ENCODE assay signal across 8 mouse cellular contexts in the genomic region with DNA sequence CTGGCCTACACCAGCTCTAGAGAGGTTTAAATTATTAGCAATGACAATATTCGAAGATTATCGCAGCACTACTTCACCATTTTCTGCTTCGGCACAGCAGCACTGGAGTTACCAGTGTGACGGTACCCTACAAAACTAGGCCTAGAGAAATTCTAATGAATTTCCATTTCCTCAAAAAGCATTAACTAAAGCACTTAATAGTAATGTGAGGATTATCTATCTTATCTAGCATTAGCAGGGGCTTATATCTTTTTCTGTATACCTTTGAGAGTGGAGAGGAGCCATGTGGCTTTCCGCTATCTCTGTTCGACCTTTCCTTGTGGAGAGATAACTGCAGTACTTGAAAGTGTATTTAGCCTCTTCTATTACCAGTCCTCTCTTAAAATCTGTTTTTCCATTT. TPM values are rescaled to one million over a fixed set of nuclear protein-coding genes. Genes with fewer than 3 reads are reported as not detected.
DNase-seq lines count a peak whose midpoint lies in the region; ATAC-seq and TF ChIP-seq lines count a peak whose summit lies in the region.

No protein-coding gene starts in this region.

- H3K9me3 ChIP-seq in forebrain, embryonic 16.5 days (ENCODE audit: control insufficient read depth, low read length), result no peaks in the 10 kb centered on the region
- peaks cover 5% of the 10 kb centered on the region; the same call in 1 of the 2 replicates for H3K9me3 ChIP-seq in liver, embryonic 13.5 days (replicated peaks)

- ATAC-seq in forebrain, embryonic 16.5 days, result no peak
- peak; percentile 18; the same call in 1 of the 2 replicates for ATAC-seq in liver, embryonic 13.5 days (ENCODE audit: low read depth)

- no peaks in the 10 kb centered on the region for H3K36me3 ChIP-seq in forebrain, embryonic 16.5 days (ENCODE audit: control insufficient read depth, insufficient read depth)
- peaks cover 40% of the 10 kb centered on the region for H3K36me3 ChIP-seq in liver, embryonic 13.5 days

- no peaks in the 10 kb centered on the region for H3K4me1 ChIP-seq in cerebellum, adult 2 months (ENCODE audit: control insufficient read depth, insufficient read depth, low read length)
- peaks cover 10% of the 10 kb centered on the region for H3K4me1 ChIP-seq in forebrain, embryonic 16.5 days (replicated peaks; ENCODE audit: control insufficient read depth, insufficient read depth, low read length)
- H3K4me1 ChIP-seq in liver, embryonic 13.5 days (replicated peaks), result peaks cover 67% of the 10 kb centered on the region

- H3K27ac ChIP-seq in cerebellum, adult 2 months (ENCODE audit: insufficient read depth, low read length), result no peak overlapping the region; the same call in 1 of the 2 replicates
- H3K27ac ChIP-seq in forebrain, embryonic 16.5 days (ENCODE audit: low read length), result no peak overlapping the region
- H3K27ac ChIP-seq in liver, embryonic 13.5 days, result peak overlapping the region; percentile 100

- H3K9ac ChIP-seq in forebrain, embryonic 16.5 days (replicated peaks; ENCODE audit: low read depth, low read length), result no peak overlapping the region
- H3K9ac ChIP-seq in liver, embryonic 13.5 days, result peak overlapping the region; percentile 100

- peak overlapping the region; percentile 83 for H3K4me2 ChIP-seq in forebrain, embryonic 16.5 days (ENCODE audit: low read length)
- peak overlapping the region; percentile 69 for H3K4me2 ChIP-seq in liver, embryonic 13.5 days

- H3K4me3 ChIP-seq in cerebellum, adult 2 months (replicated peaks; ENCODE audit: insufficient read depth, low read depth, low read length), result peak overlapping the region; percentile 82
- peak overlapping the region; percentile 89 for H3K4me3 ChIP-seq in forebrain, embryonic 16.5 days (replicated peaks; ENCODE audit: low read length)
- H3K4me3 ChIP-seq in liver, embryonic 13.5 days (replicated peaks), result peak overlapping the region; percentile 99

- H3K27me3 ChIP-seq in cerebellum, adult 2 months (ENCODE audit: control insufficient read depth, insufficient read depth, low read length), result no peaks in the 10 kb centered on the region
- H3K27me3 ChIP-seq in forebrain, embryonic 16.5 days (replicated peaks; ENCODE audit: control insufficient read depth, insufficient read depth, low read length), result no peaks in the 10 kb centered on the region
- H3K27me3 ChIP-seq in liver, embryonic 13.5 days, result no peaks in the 10 kb centered on the region

- no peak for TF ChIP-seq POLR2A in cerebellum, adult 2 months (IDR thresholded peaks at IDR 0.05; ENCODE audit: borderline replicate concordance, insufficient read depth, low read length)

- DNase-seq in cerebellum, adult 2 months, result no peak
- no peak for DNase-seq in cerebellum, postnatal 4 days (ENCODE audit: low spot score in 2 of 2)
- DNase-seq in A20 (ENCODE audit: low read depth, low spot score), result peak; percentile 56
- peak; percentile 46 for DNase-seq in liver, embryonic 13.5 days
- DNase-seq in thymus, adult 18-20 months, result no peak
- DNase-seq in gastrocnemius, postnatal 10 days, result no peak
- no peak for DNase-seq in adrenal gland, adult 8-10 months

- no peak for TF ChIP-seq CTCF in cerebellum, adult 2 months (IDR thresholded peaks at IDR 0.05; ENCODE audit: borderline replicate concordance, insufficient read depth, low read depth, low read length)

- 74% methylated on average over 6 of the region's 6 CpGs for WGBS in cerebellum, adult 2 months
- WGBS in forebrain, embryonic 16.5 days, result 71% methylated on average over 6 of the region's 6 CpGs
- 8% methylated on average over 6 of the region's 6 CpGs for WGBS in liver, embryonic 13.5 days (ENCODE audit: insufficient replicate concordance)

RNA-seq across cellular contexts. Expression of a gene that starts 1.0 kb away (rescaled TPM):
- 26.2 and 27.0 TPM in 2 replicates for polyA plus RNA-seq in cerebellum, adult 2 months (2012; rRNA removed)
- 15.8 and 22.0 TPM in 2 replicates for polyA plus RNA-seq in forebrain, embryonic 16.5 days (2015; fragmentation: Nextera tagmentation; extraction: Ambion mirVana)
- polyA plus RNA-seq in liver, embryonic 13.5 days (2015; fragmentation: Nextera tagmentation; extraction: Ambion mirVana), result 91.4 and 103 TPM in 2 replicates
- 10 to 100 TPM; 11.6 to 14.9 TPM for total RNA-seq in gastrocnemius, postnatal 10 days (2021)
- total RNA-seq in adrenal gland, adult 8-10 months (2022), result 10 to 100 TPM; 15.7 to 30.6 (median 22.2) TPM

RNA-seq across cellular contexts. Expression of a gene that starts 9.4 kb away (rescaled TPM):
- 3.7 and 4.3 TPM in 2 replicates for polyA plus RNA-seq in cerebellum, adult 2 months (2012; rRNA removed)
- polyA plus RNA-seq in forebrain, embryonic 16.5 days (2015; fragmentation: Nextera tagmentation; extraction: Ambion mirVana), result 8.2 and 8.3 TPM in 2 replicates
- 10.7 and 12.9 TPM in 2 replicates for polyA plus RNA-seq in liver, embryonic 13.5 days (2015; fragmentation: Nextera tagmentation; extraction: Ambion mirVana)
- 1 to 10 TPM; 3.6 to 3.8 TPM for total RNA-seq in gastrocnemius, postnatal 10 days (2021)
- total RNA-seq in adrenal gland, adult 8-10 months (2022), result 1 to 10 TPM; 2.1 to 3.9 (median 2.8) TPM

Comparison
In these comparisons a context has a peak if more than half of its experiments do, and no peak if none do; other contexts are left out.
1. DNase-seq: peak in A20 (single experiment) and liver, embryonic 13.5 days (single experiment); none in cerebellum, adult 2 months (0 of 2), cerebellum, postnatal 4 days (0 of 2), thymus, adult 18-20 months (0 of 2), gastrocnemius, postnatal 10 days (single experiment) and adrenal gland, adult 8-10 months (single experiment).
2. Peak in every context shown above with its lines, with median percentiles within 50 percentile points of each other: H3K4me3 ChIP-seq.